Mouse (Mus musculus): ENCODE data around the gene Hagh. TPM values are rescaled to one million over a fixed set of nuclear protein-coding genes. Genes with fewer than 3 reads are reported as not detected.

Hagh gene
- polyA plus RNA-seq, 1 experiment from 2014 or later: 32.6 TPM

GRCm38 (mm10) chr17:24857831-24858470 is 18.0 kb downstream of the Hagh start:
- Histone ChIP-seq H3K4me3 (ENCODE audit: low read length) (no peak overlapping the region), H3K27ac (ENCODE audit: low read length) (no peak overlapping the region), H3K36me3 (ENCODE audit: control insufficient read depth, insufficient read depth, low read length) (peaks cover 8% of the 10 kb centered on the region), H3K9ac (ENCODE audit: low read length) (no peak overlapping the region), H3K4me1 (replicated peaks; ENCODE audit: control insufficient read depth, insufficient read depth, low read length) (no peaks in the 10 kb centered on the region), H3K27me3 (ENCODE audit: control insufficient read depth, insufficient read depth, low read depth, low read length) (no peaks in the 10 kb centered on the region), H3K9me3 (ENCODE audit: control insufficient read depth, low read length) (no peaks in the 10 kb centered on the region), H3K4me2 (ENCODE audit: low read depth, low read length) (no peak overlapping the region)
- no peak for ATAC-seq (ENCODE audit: low read depth)
- 81% methylated on average over 8 of the region's 8 CpGs for WGBS

GRCm38 (mm10) chr17:24858967-24859366 is 19.0 kb downstream of the Hagh start:
- H3K36me3 ChIP-seq (ENCODE audit: control insufficient read depth, insufficient read depth, low read length): peaks cover 3% of the 10 kb centered on the region; the same call in 1 of the 2 replicates
- WGBS: 85% methylated on average over 6 of the region's 6 CpGs
- H3K27ac ChIP-seq (ENCODE audit: low read length): no peak overlapping the region
- no peaks in the 10 kb centered on the region for H3K9me3 ChIP-seq (ENCODE audit: control insufficient read depth, low read length)
- H3K4me2 ChIP-seq (ENCODE audit: low read depth, low read length): no peak overlapping the region
- no peaks in the 10 kb centered on the region for H3K27me3 ChIP-seq (ENCODE audit: control insufficient read depth, insufficient read depth, low read depth, low read length)
- H3K4me3 ChIP-seq (ENCODE audit: low read length): no peak overlapping the region
- ATAC-seq (ENCODE audit: low read depth): no peak
- no peaks in the 10 kb centered on the region for H3K4me1 ChIP-seq (replicated peaks; ENCODE audit: control insufficient read depth, insufficient read depth, low read length)
- H3K9ac ChIP-seq (ENCODE audit: low read length): no peak overlapping the region

- no peaks in the 10 kb centered on the region for H3K4me1 ChIP-seq (replicated peaks; ENCODE audit: control insufficient read depth, insufficient read depth, low read length)
- H3K27ac ChIP-seq (ENCODE audit: low read length): no peak overlapping the region
- no peaks in the 10 kb centered on the region for H3K9me3 ChIP-seq (ENCODE audit: control insufficient read depth, low read length)
- WGBS: 88% methylated on average over 8 of the region's 8 CpGs
- H3K27me3 ChIP-seq (ENCODE audit: control insufficient read depth, insufficient read depth, low read depth, low read length): no peaks in the 10 kb centered on the region
- peaks cover 3% of the 10 kb centered on the region; the same call in 1 of the 2 replicates for H3K36me3 ChIP-seq (ENCODE audit: control insufficient read depth, insufficient read depth, low read length)
- H3K9ac ChIP-seq (ENCODE audit: low read length): no peak overlapping the region
- no peak for ATAC-seq (ENCODE audit: low read depth)
- no peak overlapping the region for H3K4me2 ChIP-seq (ENCODE audit: low read depth, low read length)
- no peak overlapping the region for H3K4me3 ChIP-seq (ENCODE audit: low read length)
Measured at GRCm38 (mm10) chr17:24860076-24860475, 20.1 kb downstream of the Hagh start.

- Histone ChIP-seq H3K36me3 (ENCODE audit: control insufficient read depth, insufficient read depth, low read length) (peaks cover 3% of the 10 kb centered on the region), H3K4me3 (ENCODE audit: low read length) (no peak overlapping the region), H3K9ac (ENCODE audit: low read length) (no peak overlapping the region), H3K27me3 (ENCODE audit: control insufficient read depth, insufficient read depth, low read depth, low read length) (no peaks in the 10 kb centered on the region), H3K27ac (ENCODE audit: low read length) (no peak overlapping the region), H3K4me2 (ENCODE audit: low read depth, low read length) (no peak overlapping the region), H3K9me3 (ENCODE audit: control insufficient read depth, low read length) (no peaks in the 10 kb centered on the region), H3K4me1 (replicated peaks; ENCODE audit: control insufficient read depth, insufficient read depth, low read length) (no peaks in the 10 kb centered on the region)
- ATAC-seq (ENCODE audit: low read depth): no peak
- WGBS: 91% methylated on average over 3 of the region's 3 CpGs
Measured at GRCm38 (mm10) chr17:24861785-24862184, 21.8 kb downstream of the Hagh start.

GRCm38 (mm10) chr17:24865776-24866175 is 25.8 kb downstream of the Hagh start, which contains the start of gene Igfals:
Gene Igfals, plus strand, starts transcription at chr17:24865997.
- Histone ChIP-seq H3K9me3 (ENCODE audit: control insufficient read depth, low read length) (no peaks in the 10 kb centered on the region), H3K9ac (ENCODE audit: low read length) (no peak within 1 kb of the TSS), H3K4me3 (ENCODE audit: low read length) (no peak within 1 kb of the TSS), H3K36me3 (ENCODE audit: control insufficient read depth, insufficient read depth, low read length) (peaks cover 3% of the 10 kb centered on the region), H3K4me2 (ENCODE audit: low read depth, low read length) (no peak within 1 kb of the TSS), H3K27me3 (ENCODE audit: control insufficient read depth, insufficient read depth, low read depth, low read length) (no peaks in the 10 kb centered on the region), H3K4me1 (replicated peaks; ENCODE audit: control insufficient read depth, insufficient read depth, low read length) (no peaks in the 10 kb centered on the region), H3K27ac (ENCODE audit: low read length) (no peak within 1 kb of the TSS)
- ATAC-seq (ENCODE audit: low read depth): no peak
- WGBS: 82% methylated on average over 8 of the region's 8 CpGs

GRCm38 (mm10) chr17:24867914-24868313 is 28.0 kb downstream of the Hagh start:
- no peak for ATAC-seq (ENCODE audit: low read depth)
- H3K9me3 ChIP-seq (ENCODE audit: control insufficient read depth, low read length): no peaks in the 10 kb centered on the region
- WGBS: 89% methylated on average over 10 of the region's 10 CpGs
- no peaks in the 10 kb centered on the region for H3K4me1 ChIP-seq (replicated peaks; ENCODE audit: control insufficient read depth, insufficient read depth, low read length)
- no peak overlapping the region for H3K4me2 ChIP-seq (ENCODE audit: low read depth, low read length)
- no peak overlapping the region for H3K9ac ChIP-seq (ENCODE audit: low read length)
- H3K36me3 ChIP-seq (ENCODE audit: control insufficient read depth, insufficient read depth, low read length): no peaks in the 10 kb centered on the region; the same call in 1 of the 2 replicates
- H3K27me3 ChIP-seq (ENCODE audit: control insufficient read depth, insufficient read depth, low read depth, low read length): no peaks in the 10 kb centered on the region
- no peak overlapping the region for H3K4me3 ChIP-seq (ENCODE audit: low read length)
- no peak overlapping the region for H3K27ac ChIP-seq (ENCODE audit: low read length)

- 35% methylated on average over 4 of the region's 4 CpGs for WGBS
Measured at GRCm38 (mm10) chr17:24873695-24874404, 33.9 kb downstream of the Hagh start.

GRCm38 (mm10) chr17:24874405-24874745 is 34.4 kb downstream of the Hagh start:
- H3K4me2 ChIP-seq (ENCODE audit: low read depth, low read length): no peak overlapping the region
- no peak overlapping the region for H3K9ac ChIP-seq (ENCODE audit: low read length)
- H3K27me3 ChIP-seq (ENCODE audit: control insufficient read depth, insufficient read depth, low read depth, low read length): no peaks in the 10 kb centered on the region; the same call in 1 of the 2 replicates
- no peak for ATAC-seq (ENCODE audit: low read depth)
- 31% methylated on average over 1 of the region's 1 CpGs for WGBS
- no peak overlapping the region for H3K27ac ChIP-seq (ENCODE audit: low read length)
- no peak overlapping the region for H3K4me3 ChIP-seq (ENCODE audit: low read length)
- H3K9me3 ChIP-seq (ENCODE audit: control insufficient read depth, low read length): no peaks in the 10 kb centered on the region
- no peaks in the 10 kb centered on the region for H3K4me1 ChIP-seq (replicated peaks; ENCODE audit: control insufficient read depth, insufficient read depth, low read length)
- no peaks in the 10 kb centered on the region for H3K36me3 ChIP-seq (ENCODE audit: control insufficient read depth, insufficient read depth, low read length)

More at GRCm38 (mm10) chr17:24873695-24874404, 33.9 kb downstream of the Hagh start:
- Histone ChIP-seq H3K27ac (ENCODE audit: low read length) (no peak overlapping the region), H3K27me3 (ENCODE audit: control insufficient read depth, insufficient read depth, low read depth, low read length) (no peaks in the 10 kb centered on the region; the same call in 1 of the 2 replicates), H3K9me3 (ENCODE audit: control insufficient read depth, low read length) (no peaks in the 10 kb centered on the region), H3K9ac (ENCODE audit: low read length) (no peak overlapping the region), H3K4me1 (replicated peaks; ENCODE audit: control insufficient read depth, insufficient read depth, low read length) (no peaks in the 10 kb centered on the region), H3K4me2 (ENCODE audit: low read depth, low read length) (no peak overlapping the region), H3K4me3 (ENCODE audit: low read length) (no peak overlapping the region), H3K36me3 (ENCODE audit: control insufficient read depth, insufficient read depth, low read length) (no peaks in the 10 kb centered on the region)
- ATAC-seq (ENCODE audit: low read depth): no peak

- Histone ChIP-seq H3K9me3 (ENCODE audit: control insufficient read depth, low read length) (no peaks in the 10 kb centered on the region), H3K27me3 (ENCODE audit: control insufficient read depth, insufficient read depth, low read depth, low read length) (no peaks in the 10 kb centered on the region; the same call in 1 of the 2 replicates), H3K27ac (ENCODE audit: low read length) (no peak overlapping the region), H3K4me3 (ENCODE audit: low read length) (no peak overlapping the region), H3K4me1 (replicated peaks; ENCODE audit: control insufficient read depth, insufficient read depth, low read length) (no peaks in the 10 kb centered on the region), H3K36me3 (ENCODE audit: control insufficient read depth, insufficient read depth, low read length) (no peaks in the 10 kb centered on the region), H3K9ac (ENCODE audit: low read length) (no peak overlapping the region), H3K4me2 (ENCODE audit: low read depth, low read length) (no peak overlapping the region)
- no peak for ATAC-seq (ENCODE audit: low read depth)
- WGBS: 75% methylated on average over 8 of the region's 8 CpGs
Measured at GRCm38 (mm10) chr17:24874989-24875388, 35.0 kb downstream of the Hagh start.

Data from lung, embryonic 16.5 days (tissue).